ENCODE assay signal across 21 mouse cellular contexts in genomic region chr16:41588675-41589301, GRCm38 (mm10).
DNase-seq lines count a peak whose midpoint lies in the region; ATAC-seq lines count a peak whose summit lies in the region.
"Had no signal": no experiment of that assay in that cellular context is flagged by ENCODE, and none has a peak within 500 bp of the region (broad histone marks: within the 10 kb centered on the region; RNA-seq: fewer than 3 reads in every experiment).

No protein-coding gene starts in this region.

- H3K4me3 ChIP-seq in forebrain, embryonic 14.5 days (ENCODE audit: low read depth, low read length), result no peak overlapping the region
- no peak overlapping the region for H3K4me3 ChIP-seq in forebrain, embryonic 12.5 days (replicated peaks)
- no peak overlapping the region for H3K4me3 ChIP-seq in midbrain, embryonic 15.5 days
- no peak overlapping the region for H3K4me3 ChIP-seq in intestine, embryonic 16.5 days (ENCODE audit: low read length)
- H3K4me3 ChIP-seq: embryonic facial prominence, embryonic 13.5 days; kidney, embryonic 15.5 days; myocyte; stomach, embryonic 15.5 days had no signal

- peak; percentile 61 for DNase-seq in forebrain, embryonic 14.5 days (ENCODE audit: low spot score)
- DNase-seq in left cerebral cortex, postnatal 4 days, result peak; percentile 29
- DNase-seq in left cerebral cortex, postnatal 36 days (ENCODE audit: low spot score in 2 of 2), result no peak
- DNase-seq in brain, embryonic 18.5 days (ENCODE audit: low read depth, low spot score), result peak; percentile 18
- DNase-seq: adrenal gland, postnatal 36 days; B cell, adult 2 months; gastrocnemius, postnatal 14 days; heart, postnatal 10 days; lung, embryonic 14.5 days; spleen, adult 18-20 months; thymus, postnatal 25 days had no signal

- H3K9me3 ChIP-seq in forebrain, embryonic 14.5 days (replicated peaks; ENCODE audit: control insufficient read depth, low read length), result no peaks in the 10 kb centered on the region
- H3K9me3 ChIP-seq in forebrain, embryonic 12.5 days, result no peaks in the 10 kb centered on the region
- H3K9me3 ChIP-seq in midbrain, embryonic 15.5 days, result no peaks in the 10 kb centered on the region
- H3K9me3 ChIP-seq in intestine, embryonic 16.5 days (ENCODE audit: control insufficient read depth, low read length), result no peaks in the 10 kb centered on the region
- H3K9me3 ChIP-seq: embryonic facial prominence, embryonic 13.5 days; kidney, embryonic 15.5 days; stomach, embryonic 15.5 days had no signal

- no peaks in the 10 kb centered on the region for H3K4me1 ChIP-seq in forebrain, embryonic 14.5 days (ENCODE audit: control insufficient read depth, insufficient read depth, low read length)
- H3K4me1 ChIP-seq in forebrain, embryonic 12.5 days, result peaks cover 4% of the 10 kb centered on the region; the same call in 1 of the 2 replicates
- H3K4me1 ChIP-seq in midbrain, embryonic 15.5 days, result peaks cover 2% of the 10 kb centered on the region; the same call in 1 of the 2 replicates
- H3K4me1 ChIP-seq in intestine, embryonic 16.5 days (ENCODE audit: control insufficient read depth, insufficient read depth, low read length), result no peaks in the 10 kb centered on the region
- H3K4me1 ChIP-seq: kidney, embryonic 15.5 days; stomach, embryonic 15.5 days had no signal

- H3K36me3 ChIP-seq in forebrain, embryonic 14.5 days (ENCODE audit: control insufficient read depth, insufficient read depth, low read length), result no peaks in the 10 kb centered on the region
- H3K36me3 ChIP-seq in forebrain, embryonic 12.5 days (replicated peaks), result no peaks in the 10 kb centered on the region
- no peaks in the 10 kb centered on the region for H3K36me3 ChIP-seq in midbrain, embryonic 15.5 days (replicated peaks)
- no peaks in the 10 kb centered on the region for H3K36me3 ChIP-seq in intestine, embryonic 16.5 days (ENCODE audit: control insufficient read depth, insufficient read depth, low read length)
- H3K36me3 ChIP-seq: embryonic facial prominence, embryonic 13.5 days; kidney, embryonic 15.5 days; stomach, embryonic 15.5 days had no signal

- intact Hi-C loops in left cerebral cortex, postnatal 4 days (cut with DNase I), result no loop called here
- intact Hi-C loops in left cerebral cortex, postnatal 36 days (cut with DNase I), result no loop called here

- H3K27me3 ChIP-seq in forebrain, embryonic 14.5 days (replicated peaks; ENCODE audit: control insufficient read depth, insufficient read depth, low read length), result no peaks in the 10 kb centered on the region
- no peaks in the 10 kb centered on the region for H3K27me3 ChIP-seq in forebrain, embryonic 12.5 days
- H3K27me3 ChIP-seq in midbrain, embryonic 15.5 days (replicated peaks), result no peaks in the 10 kb centered on the region
- no peaks in the 10 kb centered on the region for H3K27me3 ChIP-seq in intestine, embryonic 16.5 days (replicated peaks; ENCODE audit: control insufficient read depth, insufficient read depth, low read length)
- H3K27me3 ChIP-seq: embryonic facial prominence, embryonic 13.5 days; kidney, embryonic 15.5 days; Patski; stomach, embryonic 15.5 days had no signal

- H3K9ac ChIP-seq in forebrain, embryonic 14.5 days (ENCODE audit: low read length), result no peak overlapping the region
- no peak overlapping the region for H3K9ac ChIP-seq in forebrain, embryonic 12.5 days
- no peak overlapping the region for H3K9ac ChIP-seq in midbrain, embryonic 15.5 days
- H3K9ac ChIP-seq in intestine, embryonic 16.5 days (ENCODE audit: low read depth, low read length), result no peak overlapping the region
- H3K9ac ChIP-seq: embryonic facial prominence, embryonic 13.5 days; kidney, embryonic 15.5 days; lung, embryonic 14.5 days; stomach, embryonic 15.5 days had no signal

- ATAC-seq in forebrain, embryonic 14.5 days, result peak; percentile 44; the same call in 1 of the 2 replicates
- no peak for ATAC-seq in forebrain, embryonic 12.5 days (ENCODE audit: low FRiP score)
- peak; percentile 87 for ATAC-seq in midbrain, embryonic 15.5 days (replicated peaks)
- no peak for ATAC-seq in intestine, embryonic 16.5 days
- ATAC-seq: inflammation-experienced regulatory T-cells, adult 6 months; Patski had no signal

- WGBS in forebrain, embryonic 14.5 days, result 58% methylated on average over 5 of the region's 5 CpGs
- WGBS in forebrain, embryonic 12.5 days, result 75% methylated on average over 5 of the region's 5 CpGs
- WGBS in midbrain, embryonic 15.5 days, result 24% methylated on average over 5 of the region's 5 CpGs
- WGBS in intestine, embryonic 16.5 days, result 72% methylated on average over 5 of the region's 5 CpGs

- H3K27ac ChIP-seq in forebrain, embryonic 14.5 days (ENCODE audit: low read depth, low read length), result no peak overlapping the region
- no peak overlapping the region for H3K27ac ChIP-seq in forebrain, embryonic 12.5 days
- peak overlapping the region; percentile 63 for H3K27ac ChIP-seq in midbrain, embryonic 15.5 days
- H3K27ac ChIP-seq in intestine, embryonic 16.5 days (ENCODE audit: low read length), result no peak overlapping the region
- H3K27ac ChIP-seq: embryonic facial prominence, embryonic 13.5 days; kidney, embryonic 15.5 days; stomach, embryonic 15.5 days had no signal

- H3K4me2 ChIP-seq in forebrain, embryonic 14.5 days (ENCODE audit: low read length), result no peak overlapping the region
- no peak overlapping the region for H3K4me2 ChIP-seq in forebrain, embryonic 12.5 days
- no peak overlapping the region for H3K4me2 ChIP-seq in midbrain, embryonic 15.5 days
- H3K4me2 ChIP-seq in intestine, embryonic 16.5 days (ENCODE audit: low read depth, low read length), result no peak overlapping the region
- H3K4me2 ChIP-seq: embryonic facial prominence, embryonic 13.5 days; kidney, embryonic 15.5 days; liver, embryonic 11.5 days; lung, embryonic 14.5 days; stomach, embryonic 15.5 days had no signal

Comparison
In these comparisons a context has a peak if more than half of its experiments do, and no peak if none do; other contexts are left out.
1. ATAC-seq: peak in forebrain, embryonic 14.5 days (single experiment) and midbrain, embryonic 15.5 days (single experiment); none in forebrain, embryonic 12.5 days (single experiment) and intestine, embryonic 16.5 days (single experiment).
2. DNase-seq: peak in forebrain, embryonic 14.5 days (single experiment), left cerebral cortex, postnatal 4 days (single experiment) and brain, embryonic 18.5 days (single experiment); none in left cerebral cortex, postnatal 36 days (0 of 2).